Mouse (Mus musculus) midbrain, embryonic 14.5 days (tissue): Measurements from ENCODE around the gene Actr1a. TPM values are rescaled to one million over a fixed set of nuclear protein-coding genes. Genes with fewer than 3 reads are reported as not detected.

Experiments
- ATAC-seq: fragments of 200-750 bp; cut with Nextera tagmentation; 2 replicates; pipeline ENCODE4 v1.8.0; 2017; ENCODE audit warnings: moderate number of reproducible peaks, moderate library complexity; ENCODE audit not compliant: low FRiP score, low TSS enrichment
- DNase-seq: peaks from one replicate; pipeline ENCODE4 v3.0.0-alpha.2; 2015
- H3K27ac ChIP-seq: fragments of 300-500 bp; sonication (generic); replicated peaks from 2 replicates; pipeline ENCODE4 v1.5.1; 2014; ENCODE audit warnings: mild to moderate bottlenecking, low read depth, low read length, moderate library complexity
- H3K27me3 ChIP-seq: fragments of 300-500 bp; sonication (generic); 2 replicates; pipeline ENCODE4 v1.6.1; 2014; ENCODE audit warnings: low read length, control low read depth, mixed read lengths; ENCODE audit not compliant: control insufficient read depth, insufficient read depth
- H3K36me3 ChIP-seq: fragments of 300-500 bp; sonication (generic); 2 replicates; pipeline ENCODE4 v1.6.1; 2014; ENCODE audit warnings: low read length, control low read depth; ENCODE audit not compliant: control insufficient read depth, insufficient read depth
- H3K4me1 ChIP-seq: fragments of 300-500 bp; sonication (generic); 2 replicates; pipeline ENCODE4 v1.6.1; 2014; ENCODE audit warnings: mild to moderate bottlenecking, antibody characterized with exemption, low read length, control low read depth; ENCODE audit not compliant: control insufficient read depth, insufficient read depth
- H3K4me2 ChIP-seq: fragments of 300-500 bp; sonication (generic); 2 replicates; pipeline ENCODE4 v1.6.1; 2014; ENCODE audit warnings: mild to moderate bottlenecking, low read length, moderate library complexity
- H3K4me3 ChIP-seq: fragments of 300-500 bp; sonication (generic); replicated peaks from 2 replicates; pipeline ENCODE4 v1.5.1; 2014; ENCODE audit warnings: low read depth, low read length
- H3K9ac ChIP-seq: fragments of 300-500 bp; sonication (generic); replicated peaks from 2 replicates; pipeline ENCODE4 v1.6.1; 2014; ENCODE audit warnings: mild to moderate bottlenecking, low read length, moderate library complexity
- H3K9me3 ChIP-seq: fragments of 300-500 bp; sonication (generic); 2 replicates; pipeline ENCODE4 v1.6.1; 2016; ENCODE audit warnings: low read length, control low read depth, mixed read lengths; ENCODE audit not compliant: control insufficient read depth
- WGBS: fragments of 180-500 bp; shearing (Covaris S2); extraction: QIAGEN DNeasy Blood & Tissue Kit; methylation state at CpG from one replicate; pipeline ENCODE4 v1.1.7; 2014; 5-methylcytosine and 5-hydroxymethylcytosine counted together
- polyA plus RNA-seq: library from polyadenylated mRNA; unstranded; fragments of >200 nt; fragmentation: Nextera tagmentation; extraction: Ambion mirVana; gene quantifications from 2 replicates; pipeline ENCODE4 v1.2.1, GENCODE M21; 2014

Gene Actr1a
- polyA plus RNA-seq, 1 experiment from 2014 or later = 379 TPM

- Histone ChIP-seq H3K9me3 (no peaks in the 10 kb centered on the region), H3K4me1 (no peaks in the 10 kb centered on the region), H3K27ac (no peak overlapping the region), H3K36me3 (peaks cover 8% of the 10 kb centered on the region; the same call in 1 of the 2 replicates), H3K4me3 (no peak overlapping the region), H3K9ac (no peak overlapping the region), H3K4me2 (no peak overlapping the region), H3K27me3 (no peaks in the 10 kb centered on the region)
- DNase-seq (no peak), ATAC-seq (no peak)
- WGBS = 91% methylated on average over 12 of the region's 12 CpGs
Measured at GRCm38 (mm10) chr19:46412056-46412805, 16.7 kb upstream of the Actr1a start.

- ATAC-seq (no peak), DNase-seq (no peak)
- no peak overlapping the region for H3K9ac ChIP-seq
- no peak overlapping the region for H3K4me3 ChIP-seq
- peaks cover 23% of the 10 kb centered on the region for H3K36me3 ChIP-seq
- H3K27me3 ChIP-seq = no peaks in the 10 kb centered on the region
- no peaks in the 10 kb centered on the region for H3K9me3 ChIP-seq
- 86% methylated on average over 3 of the region's 3 CpGs for WGBS
- H3K4me2 ChIP-seq = no peak overlapping the region
- no peak overlapping the region for H3K27ac ChIP-seq
- no peaks in the 10 kb centered on the region for H3K4me1 ChIP-seq
Measured at GRCm38 (mm10) chr19:46409506-46409905, 14.0 kb upstream of the Actr1a start.

GRCm38 (mm10) chr19:46406592-46407386 is 11.2 kb upstream of the Actr1a start:
- no peak overlapping the region for H3K27ac ChIP-seq
- peaks cover 42% of the 10 kb centered on the region for H3K36me3 ChIP-seq
- no peak for DNase-seq
- no peak for ATAC-seq
- H3K4me3 ChIP-seq = no peak overlapping the region
- H3K9me3 ChIP-seq = no peaks in the 10 kb centered on the region
- WGBS = 81% methylated on average over 8 of the region's 8 CpGs
- H3K4me1 ChIP-seq = no peaks in the 10 kb centered on the region
- H3K27me3 ChIP-seq = no peaks in the 10 kb centered on the region
- H3K4me2 ChIP-seq = no peak overlapping the region
- no peak overlapping the region for H3K9ac ChIP-seq

GRCm38 (mm10) chr19:46404030-46404429 is 8.5 kb upstream of the Actr1a start:
- DNase-seq (no peak), ATAC-seq (no peak)
- Histone ChIP-seq H3K27me3 (no peaks in the 10 kb centered on the region), H3K36me3 (peaks cover 41% of the 10 kb centered on the region), H3K9ac (no peak overlapping the region), H3K4me3 (no peak overlapping the region), H3K9me3 (no peaks in the 10 kb centered on the region), H3K27ac (no peak overlapping the region), H3K4me1 (peaks cover 7% of the 10 kb centered on the region; the same call in 1 of the 2 replicates), H3K4me2 (no peak overlapping the region)
- WGBS = 100% methylated on average over 1 of the region's 1 CpGs

DNA sequence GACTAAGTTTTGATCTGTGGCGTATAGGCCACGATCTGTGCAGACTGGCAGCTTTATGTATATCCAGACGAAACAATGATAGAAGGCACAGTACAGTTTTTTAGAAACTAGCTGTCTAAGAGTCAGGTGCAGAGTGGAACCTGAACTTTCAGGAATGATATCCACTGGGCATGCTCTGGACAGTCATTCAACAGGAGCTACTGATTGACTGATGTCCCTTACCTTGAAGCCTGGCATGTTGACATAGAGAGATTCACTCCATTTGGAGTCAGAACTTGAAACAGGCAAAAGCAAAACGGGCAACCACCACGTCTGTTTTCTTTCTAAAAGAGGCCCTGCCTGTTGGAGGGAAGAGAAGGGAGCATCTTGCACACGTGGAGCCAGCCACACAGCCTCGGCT is 5.0 kb upstream of the Actr1a start:
- Histone ChIP-seq H3K9ac (no peak overlapping the region), H3K9me3 (no peaks in the 10 kb centered on the region), H3K27ac (no peak overlapping the region), H3K27me3 (no peaks in the 10 kb centered on the region), H3K36me3 (peaks cover 35% of the 10 kb centered on the region), H3K4me1 (peaks cover 26% of the 10 kb centered on the region), H3K4me2 (no peak overlapping the region), H3K4me3 (no peak overlapping the region)
- 90% methylated on average over 7 of the region's 7 CpGs for WGBS
- no peak for DNase-seq
- no peak for ATAC-seq

DNA sequence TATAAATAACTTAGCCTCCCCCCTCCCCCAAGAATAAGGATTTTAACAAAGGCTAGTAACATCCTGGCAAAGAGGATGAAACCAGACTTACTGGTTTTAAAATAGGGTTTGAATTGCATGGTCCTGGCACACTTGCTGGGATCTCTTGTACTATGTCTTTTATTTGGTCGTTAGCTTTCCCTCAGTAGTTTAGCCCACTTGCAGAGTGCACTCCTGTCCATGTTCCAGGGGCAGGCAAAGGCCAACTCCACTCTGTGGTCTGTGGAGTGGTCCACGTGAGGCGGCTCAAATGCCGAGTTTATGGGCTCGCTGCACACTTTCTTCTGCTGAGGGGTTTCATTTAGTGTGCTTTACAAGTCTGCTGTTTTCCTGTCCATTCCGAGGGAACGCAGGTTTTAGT is 4.3 kb upstream of the Actr1a start:
- no peak overlapping the region for H3K9ac ChIP-seq
- no peak for DNase-seq
- 83% methylated on average over 7 of the region's 7 CpGs for WGBS
- H3K4me2 ChIP-seq = no peak overlapping the region
- no peak overlapping the region for H3K4me3 ChIP-seq
- no peak for ATAC-seq
- H3K27me3 ChIP-seq = no peaks in the 10 kb centered on the region
- peaks cover 26% of the 10 kb centered on the region for H3K4me1 ChIP-seq
- no peaks in the 10 kb centered on the region for H3K9me3 ChIP-seq
- H3K27ac ChIP-seq = no peak overlapping the region
- H3K36me3 ChIP-seq = peaks cover 28% of the 10 kb centered on the region

DNA sequence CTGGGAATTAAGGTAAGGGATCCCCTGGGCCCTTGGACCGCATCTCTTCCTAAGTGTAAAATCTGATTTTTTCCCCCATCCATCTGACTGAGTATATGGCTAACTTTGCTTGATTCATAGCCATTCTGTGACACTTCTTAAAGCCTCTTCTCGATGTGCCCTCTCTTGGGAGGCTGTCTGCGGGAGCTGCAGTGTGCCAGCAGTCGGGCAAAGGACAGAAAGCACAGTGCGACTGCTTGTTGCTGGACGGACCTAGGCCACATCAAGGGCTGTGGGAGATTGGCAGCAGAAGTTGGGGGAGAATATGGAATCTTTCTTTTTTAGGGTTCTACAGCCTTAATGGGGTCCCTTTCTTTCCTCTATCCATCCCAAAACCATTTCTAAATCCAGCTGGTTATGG is 3.8 kb upstream of the Actr1a start:
- no peak overlapping the region for H3K4me3 ChIP-seq
- H3K9me3 ChIP-seq = no peaks in the 10 kb centered on the region
- 69% methylated on average over 6 of the region's 6 CpGs for WGBS
- H3K4me2 ChIP-seq = 0 out of 2 replicates have a peak overlapping the region, but pooled peaks have one; percentile 17
- ATAC-seq (no peak), DNase-seq (no peak)
- H3K9ac ChIP-seq = peak overlapping the region; percentile 23; the same call in 1 of the 2 replicates
- peaks cover 24% of the 10 kb centered on the region for H3K36me3 ChIP-seq
- no peaks in the 10 kb centered on the region for H3K27me3 ChIP-seq
- no peak overlapping the region for H3K27ac ChIP-seq
- peaks cover 29% of the 10 kb centered on the region for H3K4me1 ChIP-seq

DNA sequence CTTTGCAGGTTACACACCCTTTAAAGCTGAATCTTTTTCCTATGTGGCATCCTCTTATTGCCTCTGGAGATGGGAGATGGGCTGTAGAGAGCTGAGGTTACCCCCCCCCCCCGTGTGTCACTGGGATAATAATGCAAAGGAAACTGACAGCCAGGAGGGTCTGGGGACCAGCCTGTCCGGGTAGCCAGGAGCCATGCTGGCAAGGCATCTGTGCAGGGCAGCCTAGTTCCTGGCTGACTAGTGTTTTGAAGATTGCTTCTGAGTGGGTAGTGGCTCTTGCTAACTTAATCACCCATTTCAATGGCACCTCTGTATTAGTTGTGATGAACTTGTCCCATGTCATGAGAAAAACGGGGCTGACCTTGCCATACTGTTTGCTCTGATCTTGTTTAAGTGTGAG is 2.9 kb upstream of the Actr1a start:
- Histone ChIP-seq H3K27me3 (no peaks in the 10 kb centered on the region), H3K36me3 (peaks cover 15% of the 10 kb centered on the region), H3K4me1 (peaks cover 38% of the 10 kb centered on the region), H3K9ac (peak overlapping the region; percentile 39; the same call in 1 of the 2 replicates), H3K4me2 (peak overlapping the region; percentile 82), H3K4me3 (peak overlapping the region; percentile 66), H3K9me3 (no peaks in the 10 kb centered on the region), H3K27ac (no peak overlapping the region)
- WGBS = 27% methylated on average over 3 of the region's 3 CpGs
- no peak for ATAC-seq
- no peak for DNase-seq
